Mouse (Mus musculus) heart, embryonic 11.5 days (tissue): ENCODE data around the gene Apbb2. TPM values are rescaled to one million over a fixed set of nuclear protein-coding genes. Genes with fewer than 3 reads are reported as not detected.
A peak's percentile ranks its signal among the peaks of the same experiment; 100 is the strongest.

Source experiments
- ATAC-seq: fragments of 200-750 bp; cut with Nextera tagmentation; replicated peaks from 2 replicates; pipeline ENCODE4 v1.8.0; 2017; ENCODE audit warnings: moderate library complexity; ENCODE audit not compliant: insufficient number of reproducible peaks, low FRiP score, low TSS enrichment
- H3K27ac ChIP-seq: fragments of 300-500 bp; sonication (generic); 2 replicates; pipeline ENCODE4 v1.5.1; 2014; ENCODE audit warnings: mild to moderate bottlenecking, low read depth, low read length
- H3K27me3 ChIP-seq: fragments of 300-500 bp; sonication (generic); 2 replicates; pipeline ENCODE4 v1.6.1; 2014; ENCODE audit warnings: mild to moderate bottlenecking, low read length, mixed read lengths; ENCODE audit not compliant: control insufficient read depth, insufficient read depth
- H3K36me3 ChIP-seq: fragments of 300-500 bp; sonication (generic); 2 replicates; pipeline ENCODE4 v1.6.1; 2014; ENCODE audit warnings: mild to moderate bottlenecking, low read length, moderate library complexity, mixed read lengths; ENCODE audit not compliant: control insufficient read depth, insufficient read depth
- H3K4me1 ChIP-seq: fragments of 300-500 bp; sonication (generic); 2 replicates; pipeline ENCODE4 v1.6.1; 2014; ENCODE audit warnings: low read length; ENCODE audit not compliant: control insufficient read depth, insufficient read depth
- H3K4me2 ChIP-seq: fragments of 300-500 bp; sonication (generic); 2 replicates; pipeline ENCODE4 v1.6.1; 2014; ENCODE audit warnings: mild to moderate bottlenecking, moderate library complexity
- H3K4me3 ChIP-seq: fragments of 300-500 bp; sonication (generic); 2 replicates; pipeline ENCODE4 v1.5.1; 2014; ENCODE audit warnings: low read depth, low read length
- H3K9ac ChIP-seq: fragments of 300-500 bp; sonication (generic); 2 replicates; pipeline ENCODE4 v1.6.1; 2014; ENCODE audit warnings: mild to moderate bottlenecking, low read depth, low read length, moderate library complexity
- H3K9me3 ChIP-seq: fragments of 300-500 bp; sonication (generic); replicated peaks from 2 replicates; pipeline ENCODE4 v1.6.1; 2016; ENCODE audit warnings: low read length; ENCODE audit not compliant: control insufficient read depth
- WGBS: fragments of 180-500 bp; shearing (Covaris S2); extraction: QIAGEN DNeasy Blood & Tissue Kit; methylation state at CpG from one replicate; pipeline ENCODE4 v1.1.7; 2014; ENCODE audit not compliant: insufficient replicate concordance; 5-methylcytosine and 5-hydroxymethylcytosine counted together
- polyA plus RNA-seq: library from polyadenylated mRNA; unstranded; fragments of >200 nt; fragmentation: Nextera tagmentation; extraction: Ambion mirVana; gene quantifications from 2 replicates; pipeline ENCODE4 v1.2.1, GENCODE M21; 2014

Gene Apbb2
- polyA plus RNA-seq, 1 experiment from 2014 or later, result 25.9 TPM

GRCm38 (mm10) chr5:66573266-66573665, 45.3 kb downstream of the Apbb2 start:
- Histone ChIP-seq H3K27ac (no peak overlapping the region), H3K9ac (no peak overlapping the region)
- ATAC-seq, result no peak

GRCm38 (mm10) chr5:66572086-66572855, 46.3 kb downstream of the Apbb2 start:
- no peak overlapping the region for H3K27ac ChIP-seq
- no peak overlapping the region for H3K4me3 ChIP-seq
- WGBS, result 70% methylated on average over 13 of the region's 13 CpGs
- H3K9me3 ChIP-seq, result no peaks in the 10 kb centered on the region
- no peaks in the 10 kb centered on the region for H3K27me3 ChIP-seq
- no peaks in the 10 kb centered on the region for H3K36me3 ChIP-seq
- H3K9ac ChIP-seq, result no peak overlapping the region
- H3K4me1 ChIP-seq, result peaks cover 41% of the 10 kb centered on the region
- ATAC-seq, result no peak
- no peak overlapping the region for H3K4me2 ChIP-seq

More at GRCm38 (mm10) chr5:66573266-66573665, 45.3 kb downstream of the Apbb2 start:
- WGBS, result 58% methylated on average over 4 of the region's 4 CpGs
- H3K36me3 ChIP-seq, result no peaks in the 10 kb centered on the region
- H3K4me2 ChIP-seq, result no peak overlapping the region
- peaks cover 42% of the 10 kb centered on the region for H3K4me1 ChIP-seq
- no peaks in the 10 kb centered on the region for H3K9me3 ChIP-seq
- H3K4me3 ChIP-seq, result no peak overlapping the region
- H3K27me3 ChIP-seq, result no peaks in the 10 kb centered on the region

- H3K27ac ChIP-seq, result no peak overlapping the region
- no peaks in the 10 kb centered on the region for H3K27me3 ChIP-seq
- no peak for ATAC-seq
- WGBS, result 92% methylated on average over 5 of the region's 5 CpGs
- peaks cover 30% of the 10 kb centered on the region for H3K4me1 ChIP-seq
- no peaks in the 10 kb centered on the region for H3K9me3 ChIP-seq
- H3K4me3 ChIP-seq, result no peak overlapping the region
- H3K36me3 ChIP-seq, result no peaks in the 10 kb centered on the region
- no peak overlapping the region for H3K9ac ChIP-seq
- no peak overlapping the region for H3K4me2 ChIP-seq
Observed at GRCm38 (mm10) chr5:66570709-66571108, 47.9 kb downstream of the Apbb2 start.

GRCm38 (mm10) chr5:66569141-66569801, 49.3 kb downstream of the Apbb2 start:
- peaks cover 30% of the 10 kb centered on the region for H3K4me1 ChIP-seq
- 33% methylated on average over 9 of the region's 9 CpGs for WGBS
- no peaks in the 10 kb centered on the region for H3K27me3 ChIP-seq
- H3K36me3 ChIP-seq, result no peaks in the 10 kb centered on the region
- 0 out of 2 replicates have a peak, but pooled peaks have one; percentile 35 for ATAC-seq
- H3K27ac ChIP-seq, result peak overlapping the region; percentile 57; the same call in 1 of the 2 replicates
- H3K4me3 ChIP-seq, result no peak overlapping the region
- H3K9ac ChIP-seq, result no peak overlapping the region
- no peak overlapping the region for H3K4me2 ChIP-seq
- no peaks in the 10 kb centered on the region for H3K9me3 ChIP-seq

- Histone ChIP-seq H3K4me1 (peaks cover 25% of the 10 kb centered on the region), H3K36me3 (no peaks in the 10 kb centered on the region), H3K27me3 (no peaks in the 10 kb centered on the region), H3K9ac (no peak overlapping the region), H3K9me3 (no peaks in the 10 kb centered on the region), H3K4me2 (no peak overlapping the region), H3K27ac (0 out of 2 replicates have a peak overlapping the region, but pooled peaks have one; percentile 41), H3K4me3 (no peak overlapping the region)
- ATAC-seq, result no peak
- 37% methylated on average over 5 of the region's 5 CpGs for WGBS
Observed at GRCm38 (mm10) chr5:66568002-66568401, 50.6 kb downstream of the Apbb2 start.

- no peak for ATAC-seq
- Histone ChIP-seq H3K4me3 (no peak overlapping the region), H3K4me2 (no peak overlapping the region), H3K9ac (no peak overlapping the region), H3K4me1 (peaks cover 19% of the 10 kb centered on the region), H3K27ac (no peak overlapping the region), H3K9me3 (no peaks in the 10 kb centered on the region), H3K36me3 (no peaks in the 10 kb centered on the region), H3K27me3 (no peaks in the 10 kb centered on the region)
- WGBS, result 87% methylated on average over 6 of the region's 6 CpGs
Observed at GRCm38 (mm10) chr5:66567424-66567823, 51.2 kb downstream of the Apbb2 start.

- Histone ChIP-seq H3K9ac (no peak overlapping the region), H3K4me3 (no peak overlapping the region), H3K27ac (no peak overlapping the region), H3K36me3 (no peaks in the 10 kb centered on the region), H3K27me3 (no peaks in the 10 kb centered on the region), H3K4me2 (no peak overlapping the region), H3K9me3 (no peaks in the 10 kb centered on the region), H3K4me1 (peaks cover 12% of the 10 kb centered on the region)
- 50% methylated on average over 8 of the region's 8 CpGs for WGBS
- no peak for ATAC-seq
Observed at GRCm38 (mm10) chr5:66559591-66560175, 58.9 kb downstream of the Apbb2 start.

- Histone ChIP-seq H3K9me3 (no peaks in the 10 kb centered on the region), H3K36me3 (no peaks in the 10 kb centered on the region), H3K27me3 (no peaks in the 10 kb centered on the region), H3K4me1 (peaks cover 16% of the 10 kb centered on the region), H3K9ac (no peak overlapping the region), H3K4me2 (no peak overlapping the region), H3K27ac (no peak overlapping the region), H3K4me3 (no peak overlapping the region)
- 83% methylated on average over 7 of the region's 7 CpGs for WGBS
- ATAC-seq, result no peak
Observed at GRCm38 (mm10) chr5:66558094-66558493, 60.5 kb downstream of the Apbb2 start.
